Mouse (Mus musculus): ENCODE measurements around the gene Rnf135.
"Not testable (repeated sequence)": the region's sequence is repeated elsewhere in the genome, so short reads cannot be mapped to it uniquely, and the experiment has no call there.

Rnf135 gene

GRCm38 (mm10) chr11:80163362-80164116 is 20.1 kb upstream of the Rnf135 start:
- DNase-seq (ENCODE audit: low spot score in 2 of 2), result no peak

GRCm38 (mm10) chr11:80164224-80164623 is 19.4 kb upstream of the Rnf135 start:
- no peak for DNase-seq (ENCODE audit: low spot score in 2 of 2)

- no peak for DNase-seq (ENCODE audit: low spot score in 2 of 2)
Measured at GRCm38 (mm10) chr11:80168121-80168520, 15.5 kb upstream of the Rnf135 start.

- DNase-seq (ENCODE audit: low spot score in 2 of 2), result no peak
Measured at GRCm38 (mm10) chr11:80168611-80169249, 14.9 kb upstream of the Rnf135 start.

GRCm38 (mm10) chr11:80169629-80170028 is 14.0 kb upstream of the Rnf135 start:
- no peak for DNase-seq (ENCODE audit: low spot score in 2 of 2)

GRCm38 (mm10) chr11:80170351-80170750 is 13.3 kb upstream of the Rnf135 start:
- DNase-seq (ENCODE audit: low spot score in 2 of 2), result no peak

- no peak for DNase-seq (ENCODE audit: low spot score in 2 of 2)
Measured at GRCm38 (mm10) chr11:80171884-80172283, 11.8 kb upstream of the Rnf135 start.

GRCm38 (mm10) chr11:80173963-80174670 is 9.5 kb upstream of the Rnf135 start:
- no peak for DNase-seq (ENCODE audit: low spot score in 2 of 2)

GRCm38 (mm10) chr11:80176911-80177895 is 6.4 kb upstream of the Rnf135 start:
- DNase-seq (ENCODE audit: low spot score in 2 of 2), result no peak

- no peak for DNase-seq (ENCODE audit: low spot score in 2 of 2)
Measured at GRCm38 (mm10) chr11:80178316-80178715, 5.3 kb upstream of the Rnf135 start.

GRCm38 (mm10) chr11:80181021-80181749 is 2.5 kb upstream of the Rnf135 start:
- no peak for DNase-seq (ENCODE audit: low spot score in 2 of 2)

- not testable (repeated sequence) for DNase-seq (ENCODE audit: low spot score in 2 of 2)
Measured at GRCm38 (mm10) chr11:80183054-80183704, 472 bp upstream of the Rnf135 start.

- no peak for DNase-seq (ENCODE audit: low spot score in 2 of 2)
Measured at GRCm38 (mm10) chr11:80184531-80185071, 950 bp downstream of the Rnf135 start.

- DNase-seq (ENCODE audit: low spot score in 2 of 2), result not testable (repeated sequence)
Measured at GRCm38 (mm10) chr11:80185441-80185976, 1.9 kb downstream of the Rnf135 start.

- DNase-seq (ENCODE audit: low spot score in 2 of 2), result no peak
Measured at GRCm38 (mm10) chr11:80190280-80190679, 6.6 kb downstream of the Rnf135 start.

- DNase-seq (ENCODE audit: low spot score in 2 of 2), result no peak
Measured at GRCm38 (mm10) chr11:80193827-80194226, 10.2 kb downstream of the Rnf135 start.

GRCm38 (mm10) chr11:80196351-80196750 is 12.7 kb downstream of the Rnf135 start:
- DNase-seq (ENCODE audit: low spot score in 2 of 2), result no peak

- no peak for DNase-seq (ENCODE audit: low spot score in 2 of 2)
Measured at GRCm38 (mm10) chr11:80199316-80199715, 15.7 kb downstream of the Rnf135 start.

GRCm38 (mm10) chr11:80199773-80200172 is 16.1 kb downstream of the Rnf135 start:
- no peak for DNase-seq (ENCODE audit: low spot score in 2 of 2)

GRCm38 (mm10) chr11:80200326-80200725 is 16.7 kb downstream of the Rnf135 start:
- no peak for DNase-seq (ENCODE audit: low spot score in 2 of 2)

Measured in frontal cortex, postnatal 14 days (tissue).